Mouse (Mus musculus) ES-E14 (cell line): ENCODE measurements around the gene Gm20479.

Source experiments
- HCFC1 ChIP-seq: IDR thresholded peaks from 2 replicates; pipeline ENCODE4 v1.6.1; 2012; ENCODE audit warnings: low read length, inconsistent platforms, borderline replicate concordance; ENCODE audit not compliant: insufficient read depth
- MAFK ChIP-seq: IDR thresholded peaks from 2 replicates; pipeline ENCODE4 v1.6.1; 2014; ENCODE audit warnings: mild to moderate bottlenecking, low read depth, low read length, inconsistent platforms; ENCODE audit not compliant: insufficient read depth
- ZC3H11A ChIP-seq: IDR thresholded peaks from 2 replicates; pipeline ENCODE4 v1.6.1; 2012; ENCODE audit warnings: low read depth, mild to moderate bottlenecking, inconsistent platforms, low read length, borderline replicate concordance
- ZNF384 ChIP-seq: IDR thresholded peaks from 2 replicates; pipeline ENCODE4 v1.6.1; 2012; ENCODE audit warnings: low read depth, low read length, inconsistent platforms

GRCm38 (mm10) chr7:27379836-27380235 lies 22.6 kb upstream of the Gm20479 start:
- TF ChIP-seq ZC3H11A (no peak), MAFK (no peak), ZNF384 (no peak), HCFC1 (no peak)
